Mouse (Mus musculus): ENCODE measurements at regions not wholly inside any gene's neighbourhood (a gene's known extent, or its start where the extent isn't known, plus 50 kb on each side); places are given as distances from the start of the nearest gene placed in this dataset.

DNA sequence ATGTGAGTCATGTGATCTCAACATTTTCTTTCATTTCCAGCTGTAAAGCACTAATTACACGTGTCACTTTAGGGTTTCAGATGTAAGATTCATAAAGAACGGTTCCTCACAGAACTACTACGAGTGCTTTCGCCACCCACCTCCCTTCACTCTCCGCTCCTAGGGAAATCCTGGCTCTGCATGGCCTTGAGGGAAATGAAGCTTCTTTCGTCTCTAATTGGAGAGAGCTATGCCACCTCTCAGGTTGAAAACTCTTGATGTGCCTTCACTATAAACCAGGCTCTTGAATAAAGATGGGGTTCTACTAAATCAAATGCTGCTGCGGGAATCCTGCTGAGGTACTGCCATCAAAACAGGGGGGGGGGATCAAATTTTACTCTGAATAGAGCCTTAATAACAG is 686.0 kb upstream of the Hs3st1 start:
- Histone ChIP-seq H3K9me3 (replicated peaks; ENCODE audit: control insufficient read depth, insufficient read depth, low read length, poor library complexity, severe bottlenecking) (no peaks in the 10 kb centered on the region), H3K9ac (ENCODE audit: low read depth, poor library complexity, severe bottlenecking) (no peak overlapping the region), H3K4me1 (ENCODE audit: control insufficient read depth, insufficient read depth, low read length) (no peaks in the 10 kb centered on the region), H3K36me3 (ENCODE audit: control insufficient read depth, insufficient read depth, low read length, poor library complexity, severe bottlenecking) (no peaks in the 10 kb centered on the region), H3K4me3 (ENCODE audit: low read depth, low read length) (no peak overlapping the region), H3K27ac (ENCODE audit: insufficient read depth, low read length) (no peak overlapping the region), H3K27me3 (ENCODE audit: control insufficient read depth, insufficient read depth, low read length, poor library complexity, severe bottlenecking) (no peaks in the 10 kb centered on the region)
- TF ChIP-seq CTCF (IDR thresholded peaks at IDR 0.05; ENCODE audit: low read depth, low read length) (no peak), POLR2A (IDR thresholded peaks at IDR 0.05; ENCODE audit: insufficient read depth, low read length) (no peak), EP300 (IDR thresholded peaks at IDR 0.05; ENCODE audit: insufficient read depth, low read depth, low read length) (no peak)

DNA sequence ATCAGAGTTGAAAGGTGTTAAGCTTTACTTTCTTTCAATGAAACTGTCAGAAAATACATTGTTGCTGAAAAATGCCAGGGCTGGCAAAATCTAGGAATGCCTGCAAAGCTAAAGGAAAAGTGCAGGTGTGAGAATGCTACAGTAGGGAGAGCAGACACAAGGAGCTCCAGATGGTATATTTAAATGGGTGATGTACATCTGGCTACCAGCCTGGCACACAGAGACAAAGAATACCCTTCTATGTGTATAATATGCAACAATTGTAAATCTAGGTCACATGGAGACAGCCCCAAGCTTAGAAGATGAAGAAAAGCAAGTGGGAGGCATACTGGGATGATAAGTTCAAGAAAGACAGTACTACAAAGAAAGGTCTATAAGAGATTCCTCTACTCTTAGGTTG is 647.4 kb upstream of the Hs3st1 start:
- no peak overlapping the region for H3K9ac ChIP-seq (ENCODE audit: low read depth, poor library complexity, severe bottlenecking)
- no peaks in the 10 kb centered on the region for H3K27me3 ChIP-seq (ENCODE audit: control insufficient read depth, insufficient read depth, low read length, poor library complexity, severe bottlenecking)
- H3K4me3 ChIP-seq (ENCODE audit: low read depth, low read length): no peak overlapping the region
- no peak overlapping the region for H3K27ac ChIP-seq (ENCODE audit: insufficient read depth, low read length)
- TF ChIP-seq POLR2A (IDR thresholded peaks at IDR 0.05; ENCODE audit: insufficient read depth, low read length) (no peak), EP300 (IDR thresholded peaks at IDR 0.05; ENCODE audit: insufficient read depth, low read depth, low read length) (no peak), CTCF (IDR thresholded peaks at IDR 0.05; ENCODE audit: low read depth, low read length) (no peak)
- no peaks in the 10 kb centered on the region for H3K36me3 ChIP-seq (ENCODE audit: control insufficient read depth, insufficient read depth, low read length, poor library complexity, severe bottlenecking)
- H3K4me1 ChIP-seq (ENCODE audit: control insufficient read depth, insufficient read depth, low read length): no peaks in the 10 kb centered on the region
- H3K9me3 ChIP-seq (replicated peaks; ENCODE audit: control insufficient read depth, insufficient read depth, low read length, poor library complexity, severe bottlenecking): no peaks in the 10 kb centered on the region

DNA sequence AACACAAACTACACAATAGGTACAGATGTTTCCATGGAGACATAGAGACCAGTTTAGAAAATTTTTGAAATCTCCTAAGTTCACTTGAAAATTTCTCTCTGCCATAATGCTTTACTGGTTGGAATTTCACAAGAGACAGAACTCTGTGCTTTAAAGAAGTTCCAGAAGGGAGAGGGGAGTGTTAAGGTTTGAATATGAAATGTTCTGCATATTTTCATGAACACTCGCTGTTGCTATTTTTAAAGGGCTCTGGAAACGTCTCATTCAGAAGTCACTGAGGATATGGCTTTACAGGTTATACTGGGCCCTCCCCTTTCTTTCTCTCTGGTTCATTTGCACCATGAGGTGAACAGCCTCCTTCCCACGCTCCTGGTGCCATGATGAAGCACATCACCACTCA is 639.5 kb upstream of the Hs3st1 start:
- Histone ChIP-seq H3K9ac (ENCODE audit: low read depth, poor library complexity, severe bottlenecking) (no peak overlapping the region), H3K27ac (ENCODE audit: insufficient read depth, low read length) (no peak overlapping the region), H3K4me3 (ENCODE audit: low read depth, low read length) (no peak overlapping the region), H3K27me3 (ENCODE audit: control insufficient read depth, insufficient read depth, low read length, poor library complexity, severe bottlenecking) (no peaks in the 10 kb centered on the region), H3K36me3 (ENCODE audit: control insufficient read depth, insufficient read depth, low read length, poor library complexity, severe bottlenecking) (no peaks in the 10 kb centered on the region), H3K9me3 (replicated peaks; ENCODE audit: control insufficient read depth, insufficient read depth, low read length, poor library complexity, severe bottlenecking) (no peaks in the 10 kb centered on the region), H3K4me1 (ENCODE audit: control insufficient read depth, insufficient read depth, low read length) (no peaks in the 10 kb centered on the region)
- TF ChIP-seq POLR2A (IDR thresholded peaks at IDR 0.05; ENCODE audit: insufficient read depth, low read length) (no peak), EP300 (IDR thresholded peaks at IDR 0.05; ENCODE audit: insufficient read depth, low read depth, low read length) (no peak), CTCF (IDR thresholded peaks at IDR 0.05; ENCODE audit: low read depth, low read length) (no peak)

- Histone ChIP-seq H3K27ac (ENCODE audit: insufficient read depth, low read length) (no peak overlapping the region), H3K9ac (ENCODE audit: low read depth, poor library complexity, severe bottlenecking) (no peak overlapping the region), H3K36me3 (ENCODE audit: control insufficient read depth, insufficient read depth, low read length, poor library complexity, severe bottlenecking) (no peaks in the 10 kb centered on the region), H3K4me3 (ENCODE audit: low read depth, low read length) (no peak overlapping the region), H3K4me1 (ENCODE audit: control insufficient read depth, insufficient read depth, low read length) (no peaks in the 10 kb centered on the region), H3K9me3 (replicated peaks; ENCODE audit: control insufficient read depth, insufficient read depth, low read length, poor library complexity, severe bottlenecking) (no peaks in the 10 kb centered on the region), H3K27me3 (ENCODE audit: control insufficient read depth, insufficient read depth, low read length, poor library complexity, severe bottlenecking) (no peaks in the 10 kb centered on the region)
- TF ChIP-seq EP300 (IDR thresholded peaks at IDR 0.05; ENCODE audit: insufficient read depth, low read depth, low read length) (no peak), CTCF (IDR thresholded peaks at IDR 0.05; ENCODE audit: low read depth, low read length) (no peak), POLR2A (IDR thresholded peaks at IDR 0.05; ENCODE audit: insufficient read depth, low read length) (no peak)
Measured at GRCm38 (mm10) chr5:40389591-40389990, 634.3 kb upstream of the Hs3st1 start.

DNA sequence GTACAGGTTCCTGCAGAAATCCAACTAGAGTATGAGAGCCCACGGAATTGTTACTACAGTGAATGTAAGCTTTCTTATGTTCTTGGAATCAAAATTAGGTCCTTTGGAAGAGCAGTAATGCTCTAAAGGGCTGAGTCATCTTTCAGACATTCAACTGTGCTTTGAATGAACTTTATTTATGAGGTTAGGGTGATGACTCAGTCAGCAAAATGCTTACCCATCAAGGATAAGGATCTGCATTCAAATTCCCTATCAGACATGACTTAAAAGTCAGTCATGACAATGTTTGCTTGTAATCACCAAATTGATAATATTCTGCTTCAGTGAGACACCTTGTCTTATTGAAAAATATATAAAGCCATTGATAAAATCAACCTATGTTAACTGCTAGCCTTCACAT is 611.7 kb upstream of the Hs3st1 start:
- Histone ChIP-seq H3K9ac (ENCODE audit: low read depth, poor library complexity, severe bottlenecking) (no peak overlapping the region), H3K36me3 (ENCODE audit: control insufficient read depth, insufficient read depth, low read length, poor library complexity, severe bottlenecking) (no peaks in the 10 kb centered on the region), H3K27ac (ENCODE audit: insufficient read depth, low read length) (no peak overlapping the region), H3K4me3 (ENCODE audit: low read depth, low read length) (no peak overlapping the region), H3K4me1 (ENCODE audit: control insufficient read depth, insufficient read depth, low read length) (no peaks in the 10 kb centered on the region), H3K27me3 (ENCODE audit: control insufficient read depth, insufficient read depth, low read length, poor library complexity, severe bottlenecking) (no peaks in the 10 kb centered on the region), H3K9me3 (replicated peaks; ENCODE audit: control insufficient read depth, insufficient read depth, low read length, poor library complexity, severe bottlenecking) (no peaks in the 10 kb centered on the region)
- TF ChIP-seq CTCF (IDR thresholded peaks at IDR 0.05; ENCODE audit: low read depth, low read length) (no peak), POLR2A (IDR thresholded peaks at IDR 0.05; ENCODE audit: insufficient read depth, low read length) (no peak), EP300 (IDR thresholded peaks at IDR 0.05; ENCODE audit: insufficient read depth, low read depth, low read length) (no peak)

- H3K27me3 ChIP-seq (ENCODE audit: control insufficient read depth, insufficient read depth, low read length, poor library complexity, severe bottlenecking): no peaks in the 10 kb centered on the region
- no peak overlapping the region for H3K27ac ChIP-seq (ENCODE audit: insufficient read depth, low read length)
- no peaks in the 10 kb centered on the region for H3K9me3 ChIP-seq (replicated peaks; ENCODE audit: control insufficient read depth, insufficient read depth, low read length, poor library complexity, severe bottlenecking)
- H3K4me3 ChIP-seq (ENCODE audit: low read depth, low read length): no peak overlapping the region
- TF ChIP-seq CTCF (IDR thresholded peaks at IDR 0.05; ENCODE audit: low read depth, low read length): no peak
- TF ChIP-seq EP300 (IDR thresholded peaks at IDR 0.05; ENCODE audit: insufficient read depth, low read depth, low read length): no peak
- TF ChIP-seq POLR2A (IDR thresholded peaks at IDR 0.05; ENCODE audit: insufficient read depth, low read length): no peak
- no peaks in the 10 kb centered on the region for H3K36me3 ChIP-seq (ENCODE audit: control insufficient read depth, insufficient read depth, low read length, poor library complexity, severe bottlenecking)
- no peak overlapping the region for H3K9ac ChIP-seq (ENCODE audit: low read depth, poor library complexity, severe bottlenecking)
- H3K4me1 ChIP-seq (ENCODE audit: control insufficient read depth, insufficient read depth, low read length): no peaks in the 10 kb centered on the region
Measured at GRCm38 (mm10) chr5:40331237-40331636, 576.0 kb upstream of the Hs3st1 start.

Measured in ES-Bruce4 (cell line).